19 mouse cellular contexts compared by ENCODE assay signal in genomic region chr15:9106303-9107074, GRCm38 (mm10). TPM values are rescaled to one million over a fixed set of nuclear protein-coding genes. Genes with fewer than 3 reads are reported as not detected.
DNase-seq lines count a peak whose midpoint lies in the region; ATAC-seq and TF ChIP-seq lines count a peak whose summit lies in the region.
"Had no signal": no experiment of that assay in that cellular context is flagged by ENCODE, and none has a peak within 500 bp of the region (broad histone marks: within the 10 kb centered on the region; RNA-seq: fewer than 3 reads in every experiment).

No protein-coding gene starts in this region.

- no peaks in the 10 kb centered on the region for H3K4me1 ChIP-seq in kidney, embryonic 16.5 days (ENCODE audit: insufficient read depth, low read length)
- H3K4me1 ChIP-seq in intestine, embryonic 16.5 days (ENCODE audit: control insufficient read depth, insufficient read depth, low read length) = no peaks in the 10 kb centered on the region
- H3K4me1 ChIP-seq in limb, embryonic 10.5 days = no peaks in the 10 kb centered on the region
- H3K4me1 ChIP-seq in neural tube, embryonic 15.5 days = no peaks in the 10 kb centered on the region
- H3K4me1 ChIP-seq: forebrain, embryonic 12.5 days; forebrain, embryonic 15.5 days; hindbrain, embryonic 12.5 days; hindbrain, embryonic 15.5 days had no signal

- CTCF ChIA-PET in Patski (lab: Charles Lee) = no interaction called here

- in situ Hi-C loops in Patski (cut with MboI; ENCODE audit: low pct_unique_long_range_greater_than_20kb) = no loop called here

- no peak overlapping the region for H3K4me2 ChIP-seq in kidney, embryonic 16.5 days (replicated peaks; ENCODE audit: low read depth, low read length)
- H3K4me2 ChIP-seq in intestine, embryonic 16.5 days (ENCODE audit: low read depth, low read length) = no peak overlapping the region
- no peak overlapping the region for H3K4me2 ChIP-seq in neural tube, embryonic 15.5 days
- H3K4me2 ChIP-seq: forebrain, embryonic 12.5 days; forebrain, embryonic 15.5 days; heart, embryonic 11.5 days; hindbrain, embryonic 12.5 days; hindbrain, embryonic 15.5 days had no signal

- peak; percentile 42; the same call in 1 of the 2 replicates for ATAC-seq in kidney, embryonic 16.5 days (ENCODE audit: low FRiP score, low TSS enrichment)
- ATAC-seq in Patski = peak; percentile 31
- ATAC-seq in intestine, embryonic 16.5 days = peak; percentile 83
- ATAC-seq in neural tube, embryonic 15.5 days (ENCODE audit: low FRiP score) = no peak
- ATAC-seq: forebrain, embryonic 15.5 days had no signal

- WGBS in kidney, embryonic 16.5 days = 84% methylated on average over 13 of the region's 13 CpGs
- WGBS in intestine, embryonic 16.5 days = 61% methylated on average over 13 of the region's 13 CpGs
- 92% methylated on average over 13 of the region's 13 CpGs for WGBS in limb, embryonic 10.5 days
- WGBS in neural tube, embryonic 15.5 days = 75% methylated on average over 13 of the region's 13 CpGs

- POLR2A ChIA-PET in Patski (lab: Charles Lee) = interaction anchor here (1.2 kb wide), 1 partner anchor 28 kb away, joined by 3 read pairs; no protein-coding TSS in a partner anchor

- no peaks in the 10 kb centered on the region for H3K9me3 ChIP-seq in kidney, embryonic 16.5 days (ENCODE audit: low read length)
- no peaks in the 10 kb centered on the region for H3K9me3 ChIP-seq in intestine, embryonic 16.5 days (ENCODE audit: control insufficient read depth, low read length)
- H3K9me3 ChIP-seq in limb, embryonic 10.5 days (replicated peaks) = no peaks in the 10 kb centered on the region
- H3K9me3 ChIP-seq in neural tube, embryonic 15.5 days (replicated peaks) = no peaks in the 10 kb centered on the region
- H3K9me3 ChIP-seq: forebrain, embryonic 12.5 days; forebrain, embryonic 15.5 days; hindbrain, embryonic 12.5 days; hindbrain, embryonic 15.5 days had no signal

- TF ChIP-seq CTCF in Patski (IDR thresholded peaks at IDR 0.05) = no peak

- peak; percentile 76 for DNase-seq in heart, adult 11 months
- no peak for DNase-seq in heart, adult 18-20 months
- DNase-seq in kidney, postnatal 14 days = no peak
- DNase-seq in Patski (ENCODE audit: low read depth, low spot score) = no peak
- DNase-seq in limb, embryonic 10.5 days (ENCODE audit: low spot score) = no peak
- DNase-seq: adrenal gland, postnatal 10 days; adrenal gland, postnatal 36 days; cerebellum, adult 18-20 months; cerebellum, adult 9-10 months; cerebellum, postnatal 14 days; gastrocnemius, postnatal 25 days had no signal

- H3K36me3 ChIP-seq in kidney, embryonic 16.5 days (ENCODE audit: insufficient read depth, low read length) = peaks cover 17% of the 10 kb centered on the region; the same call in 1 of the 2 replicates
- peaks cover 2% of the 10 kb centered on the region for H3K36me3 ChIP-seq in intestine, embryonic 16.5 days (ENCODE audit: control insufficient read depth, insufficient read depth, low read length)
- peaks cover 91% of the 10 kb centered on the region for H3K36me3 ChIP-seq in limb, embryonic 10.5 days
- peaks cover 38% of the 10 kb centered on the region for H3K36me3 ChIP-seq in neural tube, embryonic 15.5 days

- 0 out of 2 replicates have a peak overlapping the region, but pooled peaks have one; percentile 38 for H3K27ac ChIP-seq in kidney, embryonic 16.5 days (ENCODE audit: low read length)
- peak overlapping the region; percentile 18; the same call in 1 of the 2 replicates for H3K27ac ChIP-seq in intestine, embryonic 16.5 days (ENCODE audit: low read length)
- H3K27ac ChIP-seq in limb, embryonic 10.5 days = no peak overlapping the region
- H3K27ac ChIP-seq in neural tube, embryonic 15.5 days (replicated peaks) = no peak overlapping the region
- H3K27ac ChIP-seq: forebrain, embryonic 12.5 days; forebrain, embryonic 15.5 days; hindbrain, embryonic 12.5 days; hindbrain, embryonic 15.5 days had no signal

- H3K27me3 ChIP-seq in kidney, embryonic 16.5 days (ENCODE audit: insufficient read depth, low read length) = no peaks in the 10 kb centered on the region
- no peaks in the 10 kb centered on the region for H3K27me3 ChIP-seq in Patski
- no peaks in the 10 kb centered on the region for H3K27me3 ChIP-seq in intestine, embryonic 16.5 days (replicated peaks; ENCODE audit: control insufficient read depth, insufficient read depth, low read length)
- H3K27me3 ChIP-seq in limb, embryonic 10.5 days (ENCODE audit: low read depth, poor library complexity, severe bottlenecking) = no peaks in the 10 kb centered on the region
- H3K27me3 ChIP-seq in neural tube, embryonic 15.5 days (replicated peaks) = no peaks in the 10 kb centered on the region
- H3K27me3 ChIP-seq: forebrain, embryonic 12.5 days; forebrain, embryonic 15.5 days; hindbrain, embryonic 12.5 days; hindbrain, embryonic 15.5 days had no signal

- no peak overlapping the region for H3K9ac ChIP-seq in kidney, embryonic 16.5 days (replicated peaks; ENCODE audit: low read length)
- H3K9ac ChIP-seq in intestine, embryonic 16.5 days (ENCODE audit: low read depth, low read length) = no peak overlapping the region
- H3K9ac ChIP-seq in neural tube, embryonic 15.5 days (replicated peaks) = no peak overlapping the region
- H3K9ac ChIP-seq: forebrain, embryonic 12.5 days; forebrain, embryonic 15.5 days; hindbrain, embryonic 12.5 days; hindbrain, embryonic 15.5 days had no signal

- H3K4me3 ChIP-seq in kidney, embryonic 16.5 days (ENCODE audit: low read length) = no peak overlapping the region
- no peak overlapping the region for H3K4me3 ChIP-seq in intestine, embryonic 16.5 days (ENCODE audit: low read length)
- H3K4me3 ChIP-seq in limb, embryonic 10.5 days = no peak overlapping the region
- H3K4me3 ChIP-seq in neural tube, embryonic 15.5 days (replicated peaks) = no peak overlapping the region
- H3K4me3 ChIP-seq: forebrain, embryonic 12.5 days; forebrain, embryonic 15.5 days; hindbrain, embryonic 12.5 days; hindbrain, embryonic 15.5 days had no signal

RNA-seq across cellular contexts. Expression of gene Lmbrd2, which starts 33.9 kb away (rescaled TPM):
- total RNA-seq in heart, adult 18-20 months (2021) = 10 to 100 TPM; 13.1 to 14.0 TPM
- 3.1 and 3.7 TPM in 2 replicates for polyA plus RNA-seq in kidney, embryonic 16.5 days (2015; fragmentation: Nextera tagmentation; extraction: Ambion mirVana)
- 23.2 TPM for polyA plus RNA-seq in Patski (2021)
- polyA plus RNA-seq in intestine, embryonic 16.5 days (2015; fragmentation: Nextera tagmentation; extraction: Ambion mirVana) = 3.1 and 3.6 TPM in 2 replicates
- 1.3 and 2.0 TPM in 2 replicates for polyA plus RNA-seq in limb, embryonic 10.5 days (2016; fragmentation: Nextera tagmentation; extraction: Ambion mirVana)
- polyA plus RNA-seq in neural tube, embryonic 15.5 days (2015; fragmentation: Nextera tagmentation; extraction: Ambion mirVana) = 3.4 and 4.6 TPM in 2 replicates

RNA-seq across cellular contexts. Expression of gene Nadk2, which starts 35.4 kb away (rescaled TPM):
- total RNA-seq in heart, adult 18-20 months (2021) = 10 to 100 TPM; 59.8 to 66.2 TPM
- polyA plus RNA-seq in kidney, embryonic 16.5 days (2015; fragmentation: Nextera tagmentation; extraction: Ambion mirVana) = 23.8 and 26.4 TPM in 2 replicates
- polyA plus RNA-seq in Patski (2021) = 35.9 TPM
- polyA plus RNA-seq in intestine, embryonic 16.5 days (2015; fragmentation: Nextera tagmentation; extraction: Ambion mirVana) = 19.7 and 44.7 TPM in 2 replicates
- 29.2 and 30.8 TPM in 2 replicates for polyA plus RNA-seq in limb, embryonic 10.5 days (2016; fragmentation: Nextera tagmentation; extraction: Ambion mirVana)
- 26.9 and 29.6 TPM in 2 replicates for polyA plus RNA-seq in neural tube, embryonic 15.5 days (2015; fragmentation: Nextera tagmentation; extraction: Ambion mirVana)

RNA-seq across cellular contexts. Expression of gene Skp2, which starts 48.7 kb away (rescaled TPM):
- under 1 TPM; 0.59 to 0.69 TPM for total RNA-seq in heart, adult 18-20 months (2021)
- polyA plus RNA-seq in kidney, embryonic 16.5 days (2015; fragmentation: Nextera tagmentation; extraction: Ambion mirVana) = 74.8 and 77.6 TPM in 2 replicates
- polyA plus RNA-seq in Patski (2021) = 11.6 TPM
- polyA plus RNA-seq in intestine, embryonic 16.5 days (2015; fragmentation: Nextera tagmentation; extraction: Ambion mirVana) = 43.5 and 47.8 TPM in 2 replicates
- polyA plus RNA-seq in limb, embryonic 10.5 days (2016; fragmentation: Nextera tagmentation; extraction: Ambion mirVana) = 128 and 138 TPM in 2 replicates
- 17.2 and 23.8 TPM in 2 replicates for polyA plus RNA-seq in neural tube, embryonic 15.5 days (2015; fragmentation: Nextera tagmentation; extraction: Ambion mirVana)

Comparison
In these comparisons a context has a peak if more than half of its experiments do, and no peak if none do; other contexts are left out.
1. H3K27ac ChIP-seq: peak in kidney, embryonic 16.5 days (single experiment) and intestine, embryonic 16.5 days (single experiment); none in limb, embryonic 10.5 days (single experiment) and neural tube, embryonic 15.5 days (single experiment).